Mouse (Mus musculus) ES-Bruce4 (cell line): ENCODE measurements around the gene Plcg2.

Experiments
- CTCF ChIP-seq: IDR thresholded peaks from one replicate; pipeline ENCODE4 v1.8.1; 2011; ENCODE audit warnings: low read depth, low read length
- POLR2A ChIP-seq: IDR thresholded peaks from one replicate; pipeline ENCODE4 v1.8.1; 2011; ENCODE audit warnings: low read length; ENCODE audit not compliant: insufficient read depth

- TF ChIP-seq CTCF (peak; percentile 28), POLR2A (no peak)
Measured at GRCm38 (mm10) chr8:117464525-117464924, 33.6 kb upstream of the Plcg2 start.
